Mouse (Mus musculus) heart, postnatal 0 days (tissue): ENCODE measurements around the gene Kcnh7.

ENCODE experiments used
- CTCF ChIP-seq: IDR thresholded peaks from 2 replicates; pipeline ENCODE4 v1.5.1; 2016; ENCODE audit warnings: antibody characterized with exemption, control low read depth, low read depth
- EP300 ChIP-seq: IDR thresholded peaks from 2 replicates; pipeline ENCODE4 v1.6.1; 2016; ENCODE audit warnings: antibody characterized with exemption, low read depth

DNA sequence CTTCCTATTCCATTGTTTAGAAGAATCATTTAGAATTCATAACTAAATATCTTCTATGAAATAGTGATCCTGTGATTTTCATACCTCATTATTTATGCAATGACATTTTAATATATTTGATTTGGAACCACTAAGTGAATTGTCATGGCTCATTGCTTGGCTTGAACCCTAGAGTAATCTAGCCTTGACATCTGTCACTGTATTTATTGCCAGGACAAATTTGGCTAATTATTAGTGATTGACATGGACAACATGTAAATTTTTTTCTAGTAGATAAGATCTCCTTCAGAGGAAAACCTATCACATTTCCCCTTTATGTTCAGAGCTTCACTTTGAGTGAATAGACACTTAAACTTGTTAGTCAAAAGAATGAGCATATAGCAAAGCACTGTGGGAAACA lies 195.5 kb downstream of the Kcnh7 start:
- TF ChIP-seq CTCF (no peak), EP300 (no peak)
